Mouse (Mus musculus) 3134 (cell line): ENCODE data around the gene Gm595.

Source experiments
- DNase-seq: peaks from one replicate; pipeline ENCODE4 v3.0.0-alpha.2; 2011; ENCODE audit warnings: low spot score; ENCODE audit not compliant: insufficient read length; ENCODE audit errors: extremely low read depth

Gene Gm595

GRCm38 (mm10) chrX:48877613-48878012, at the start of gene Gm595:
Gm595 (minus strand) TSS chrX:48877713.
- DNase-seq: no peak

- DNase-seq: no peak
Measured at GRCm38 (mm10) chrX:48908421-48908820, 30.9 kb upstream of the Gm595 start.

GRCm38 (mm10) chrX:48903744-48904143, 26.2 kb upstream of the Gm595 start:
- DNase-seq: no peak

- DNase-seq: no peak
Measured at GRCm38 (mm10) chrX:48899555-48899954, 22.0 kb upstream of the Gm595 start.

GRCm38 (mm10) chrX:48896803-48897202, 19.3 kb upstream of the Gm595 start:
- DNase-seq: no peak

- no peak for DNase-seq
Measured at GRCm38 (mm10) chrX:48893946-48894345, 16.4 kb upstream of the Gm595 start.

GRCm38 (mm10) chrX:48890259-48890658, 12.7 kb upstream of the Gm595 start:
- DNase-seq: no peak

- no peak for DNase-seq
Measured at GRCm38 (mm10) chrX:48884615-48885014, 7.1 kb upstream of the Gm595 start.
